Mouse (Mus musculus) embryonic stem cell, embryonic (primary cell): ENCODE measurements at regions not wholly inside any gene's neighbourhood (a gene's known extent, or its start where the extent isn't known, plus 50 kb on each side); places are given as distances from the start of the nearest gene placed in this dataset.

Experiments
- CTCF ChIA-PET, 4 experiments: fragments of 300-600 bp in 2 of 4; fragments of 350-600 bp in 2 of 4; sonication (Branson Sonifier 250); formaldehyde crosslinking; loops; one replicate each; lab custom pipeline; 2022; ENCODE audit warnings: inconsistent platforms in 2 of 4; lab: Charles Lee
- POLR2A ChIA-PET, 4 experiments: fragments of 300-600 bp in 2 of 4; fragments of 350-600 bp in 2 of 4; sonication (Branson Sonifier 250); formaldehyde crosslinking; loops; one replicate each; lab custom pipeline; 2022; ENCODE audit warnings: antibody characterized with exemption in 4 of 4, inconsistent platforms in 1 of 4; lab: Charles Lee

- POLR2A ChIA-PET = interaction anchor here in 1 of 4 experiments (0.7 kb wide), 1 partner anchor 335 kb away, joined by 3 read pairs; no protein-coding TSS in a partner anchor
- CTCF ChIA-PET = interaction anchor here in 2 of 4 experiments (0.5 kb wide), 2 partner anchors 22 to 260 kb away, joined by 3 to 4 read pairs; no protein-coding TSS in a partner anchor
Measured at GRCm38 (mm10) chr13:59393231-59393938, 191.6 kb downstream of the Agtpbp1 start.

- POLR2A ChIA-PET = no interaction called here
- CTCF ChIA-PET = interaction anchor here in 1 of 4 experiments (0.5 kb wide), 1 partner anchor 260 kb away, joined by 3 read pairs; no protein-coding TSS in a partner anchor
Measured at GRCm38 (mm10) chr13:59392828-59393227, 192.2 kb downstream of the Agtpbp1 start.

- CTCF ChIA-PET = interaction anchor here in 1 of 4 experiments (2.3 kb wide), 1 partner anchor 10 kb away, joined by 7 read pairs; no protein-coding TSS in a partner anchor
- POLR2A ChIA-PET = interaction anchor here in 1 of 4 experiments (0.6 kb wide), 1 partner anchor 807 kb away, joined by 10 read pairs; no protein-coding TSS in a partner anchor
Measured at GRCm38 (mm10) chr13:59387627-59388325, 197.3 kb downstream of the Agtpbp1 start.

- ChIA-PET POLR2A (interaction anchor here in 1 of 4 experiments (0.6 kb wide), 1 partner anchor 807 kb away, joined by 10 read pairs; no protein-coding TSS in a partner anchor), CTCF (interaction anchor here in 1 of 4 experiments (2.3 kb wide), 1 partner anchor 10 kb away, joined by 7 read pairs; no protein-coding TSS in a partner anchor)
Measured at GRCm38 (mm10) chr13:59386935-59387540, 198.0 kb downstream of the Agtpbp1 start.

GRCm38 (mm10) chr13:59385824-59386223 lies 199.2 kb downstream of the Agtpbp1 start:
- ChIA-PET CTCF (no interaction called here), POLR2A (no interaction called here)

GRCm38 (mm10) chr13:59370141-59370816 lies 214.7 kb downstream of the Agtpbp1 start:
- ChIA-PET CTCF (interaction anchor here in 2 of 4 experiments (0.6 to 0.7 kb wide), 2 partner anchors 320 to 330 kb away, joined by 7 to 15 read pairs; no protein-coding TSS in a partner anchor), POLR2A (interaction anchor here in 1 of 4 experiments (0.6 to 0.7 kb wide), 2 partner anchors 43 to 348 kb away, joined by 3 to 10 read pairs; no protein-coding TSS in a partner anchor)

- POLR2A ChIA-PET = interaction anchor here in 2 of 4 experiments (0.5 to 0.6 kb wide), 3 partner anchors 10 to 525 kb away, joined by 3 read pairs; no protein-coding TSS in a partner anchor
- CTCF ChIA-PET = interaction anchor here in 1 of 4 experiments (0.6 kb wide), 1 partner anchor 16 kb away, joined by 4 read pairs; no protein-coding TSS in a partner anchor
Measured at GRCm38 (mm10) chr13:59368550-59369449, 216.2 kb downstream of the Agtpbp1 start.

GRCm38 (mm10) chr13:59365460-59365859 lies 219.6 kb downstream of the Agtpbp1 start:
- CTCF ChIA-PET = interaction anchor here (0.5 to 1.7 kb wide), 53 partner anchors 10 to 730 kb away, joined by 3 to 12 read pairs (median 4); partner anchors contain the start of gene Ntrk2 (in 2 of the 4)
- POLR2A ChIA-PET = interaction anchor here in 2 of 4 experiments (0.5 to 1.3 kb wide), 2 partner anchors 24 to 725 kb away, joined by 3 to 5 read pairs; no protein-coding TSS in a partner anchor

GRCm38 (mm10) chr13:59363428-59363827 lies 221.6 kb downstream of the Agtpbp1 start:
- ChIA-PET POLR2A (interaction anchor here in 3 of 4 experiments (0.6 to 0.8 kb wide), 7 partner anchors 12 to 347 kb away, joined by 3 to 9 read pairs (median 3); no protein-coding TSS in a partner anchor), CTCF (interaction anchor here (0.6 to 1.6 kb wide), 17 partner anchors 12 to 1837 kb away, joined by 3 to 13 read pairs (median 3); partner anchors contain the start of gene Ntrk2 (in 1 of the 4))

- POLR2A ChIA-PET = interaction anchor here in 1 of 4 experiments (0.5 kb wide), 1 partner anchor 418 kb away, joined by 4 read pairs; no protein-coding TSS in a partner anchor
- CTCF ChIA-PET = interaction anchor here in 1 of 4 experiments (2.6 kb wide), 1 partner anchor 10 kb away, joined by 9 read pairs; no protein-coding TSS in a partner anchor
Measured at GRCm38 (mm10) chr13:59361323-59361722, 223.7 kb downstream of the Agtpbp1 start.

GRCm38 (mm10) chr13:59360026-59360425 lies 225.0 kb downstream of the Agtpbp1 start:
- ChIA-PET CTCF (interaction anchor here (0.6 to 2.6 kb wide), 6 partner anchors 8 to 723 kb away, joined by 3 to 9 read pairs (median 6); no protein-coding TSS in a partner anchor), POLR2A (interaction anchor here in 1 of 4 experiments (1.4 kb wide), 1 partner anchor 9 kb away, joined by 3 read pairs; no protein-coding TSS in a partner anchor)

- CTCF ChIA-PET = no interaction called here
Measured at GRCm38 (mm10) chr13:59358421-59358820, 226.6 kb downstream of the Agtpbp1 start.

GRCm38 (mm10) chr13:59351461-59351860 lies 233.6 kb downstream of the Agtpbp1 start:
- POLR2A ChIA-PET = interaction anchor here (0.5 to 1.0 kb wide), 6 partner anchors 9 to 899 kb away, joined by 3 to 4 read pairs (median 3); no protein-coding TSS in a partner anchor
- CTCF ChIA-PET = interaction anchor here (0.5 to 1.7 kb wide), 42 partner anchors 8 to 1585 kb away, joined by 3 to 16 read pairs (median 4); partner anchors contain the start of gene Ntrk2 (in 2 of the 4)

More at GRCm38 (mm10) chr13:59358421-59358820, 226.6 kb downstream of the Agtpbp1 start:
- POLR2A ChIA-PET = interaction anchor here in 1 of 4 experiments (0.6 kb wide), 1 partner anchor 10 kb away, joined by 3 read pairs; no protein-coding TSS in a partner anchor

- POLR2A ChIA-PET = interaction anchor here in 1 of 4 experiments (0.5 kb wide), 1 partner anchor 708 kb away, joined by 4 read pairs; no protein-coding TSS in a partner anchor
Measured at GRCm38 (mm10) chr13:59350613-59351150, 234.3 kb downstream of the Agtpbp1 start.

GRCm38 (mm10) chr13:59348510-59348909 lies 236.5 kb downstream of the Agtpbp1 start:
- ChIA-PET CTCF (interaction anchor here in 2 of 4 experiments (0.6 to 1.7 kb wide), 4 partner anchors 17 to 710 kb away, joined by 3 to 7 read pairs (median 4); no protein-coding TSS in a partner anchor), POLR2A (no interaction called here)

More at GRCm38 (mm10) chr13:59350613-59351150, 234.3 kb downstream of the Agtpbp1 start:
- CTCF ChIA-PET = interaction anchor here (0.9 to 1.7 kb wide), 9 partner anchors 9 to 695 kb away, joined by 3 to 16 read pairs (median 6); no protein-coding TSS in a partner anchor
